Mouse (Mus musculus): ENCODE measurements around the gene Disc1. TPM values are rescaled to one million over a fixed set of nuclear protein-coding genes. Genes with fewer than 3 reads are reported as not detected.
A peak's percentile ranks its signal among the peaks of the same experiment; 100 is the strongest.

The Disc1 gene
- polyA plus RNA-seq, 1 experiment from 2014 or later, result 2.3 TPM

- H3K4me2 ChIP-seq (replicated peaks), result no peak overlapping the region
- peaks cover 22% of the 10 kb centered on the region for H3K27me3 ChIP-seq
- no peak for ATAC-seq (ENCODE audit: low FRiP score, low read depth)
- H3K9me3 ChIP-seq, result no peaks in the 10 kb centered on the region
- no peak overlapping the region for H3K9ac ChIP-seq (replicated peaks)
- no peak overlapping the region for H3K4me3 ChIP-seq
- WGBS, result 66% methylated on average over 8 of the region's 8 CpGs
- H3K36me3 ChIP-seq, result no peaks in the 10 kb centered on the region
- no peaks in the 10 kb centered on the region for H3K4me1 ChIP-seq
- H3K27ac ChIP-seq (replicated peaks), result no peak overlapping the region
Measured at GRCm38 (mm10) chr8:125206391-125206790, 152.4 kb downstream of the Disc1 start.

DNA sequence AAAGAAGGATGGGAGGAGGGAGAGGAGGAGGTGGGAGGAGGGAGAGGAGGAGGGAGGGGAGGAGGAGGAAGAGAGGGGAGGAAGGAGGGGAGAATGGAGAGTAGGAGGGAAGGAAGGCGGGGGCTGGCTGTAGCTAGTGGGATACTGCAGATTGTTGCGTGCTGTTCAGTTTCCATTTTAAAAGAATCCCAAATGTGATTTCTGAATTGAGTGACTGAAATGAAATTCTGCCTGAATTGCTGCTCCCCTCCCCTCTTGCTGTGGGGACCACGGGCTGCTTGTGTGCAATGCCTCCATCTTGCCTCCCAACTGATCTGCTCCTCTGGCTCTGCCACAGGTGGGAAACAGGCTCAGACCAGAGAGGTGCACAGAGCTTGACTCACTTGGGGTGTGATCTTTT is 153.0 kb downstream of the Disc1 start:
- peaks cover 27% of the 10 kb centered on the region for H3K27me3 ChIP-seq
- peaks cover 5% of the 10 kb centered on the region; the same call in 1 of the 2 replicates for H3K4me1 ChIP-seq
- H3K36me3 ChIP-seq, result no peaks in the 10 kb centered on the region
- 75% methylated on average over 3 of the region's 3 CpGs for WGBS
- ATAC-seq (ENCODE audit: low FRiP score, low read depth), result no peak
- no peak overlapping the region for H3K4me3 ChIP-seq
- H3K4me2 ChIP-seq (replicated peaks), result no peak overlapping the region
- H3K27ac ChIP-seq (replicated peaks), result no peak overlapping the region
- no peaks in the 10 kb centered on the region for H3K9me3 ChIP-seq
- no peak overlapping the region for H3K9ac ChIP-seq (replicated peaks)

GRCm38 (mm10) chr8:125212619-125213167 is 158.7 kb downstream of the Disc1 start:
- peaks cover 15% of the 10 kb centered on the region for H3K4me1 ChIP-seq
- WGBS, result 45% methylated on average over 13 of the region's 13 CpGs
- H3K36me3 ChIP-seq, result no peaks in the 10 kb centered on the region
- H3K9ac ChIP-seq (replicated peaks), result no peak overlapping the region
- H3K27ac ChIP-seq (replicated peaks), result no peak overlapping the region
- no peak overlapping the region for H3K4me2 ChIP-seq (replicated peaks)
- no peaks in the 10 kb centered on the region for H3K9me3 ChIP-seq
- H3K27me3 ChIP-seq, result peaks cover 47% of the 10 kb centered on the region
- ATAC-seq (ENCODE audit: low FRiP score, low read depth), result no peak
- H3K4me3 ChIP-seq, result no peak overlapping the region

DNA sequence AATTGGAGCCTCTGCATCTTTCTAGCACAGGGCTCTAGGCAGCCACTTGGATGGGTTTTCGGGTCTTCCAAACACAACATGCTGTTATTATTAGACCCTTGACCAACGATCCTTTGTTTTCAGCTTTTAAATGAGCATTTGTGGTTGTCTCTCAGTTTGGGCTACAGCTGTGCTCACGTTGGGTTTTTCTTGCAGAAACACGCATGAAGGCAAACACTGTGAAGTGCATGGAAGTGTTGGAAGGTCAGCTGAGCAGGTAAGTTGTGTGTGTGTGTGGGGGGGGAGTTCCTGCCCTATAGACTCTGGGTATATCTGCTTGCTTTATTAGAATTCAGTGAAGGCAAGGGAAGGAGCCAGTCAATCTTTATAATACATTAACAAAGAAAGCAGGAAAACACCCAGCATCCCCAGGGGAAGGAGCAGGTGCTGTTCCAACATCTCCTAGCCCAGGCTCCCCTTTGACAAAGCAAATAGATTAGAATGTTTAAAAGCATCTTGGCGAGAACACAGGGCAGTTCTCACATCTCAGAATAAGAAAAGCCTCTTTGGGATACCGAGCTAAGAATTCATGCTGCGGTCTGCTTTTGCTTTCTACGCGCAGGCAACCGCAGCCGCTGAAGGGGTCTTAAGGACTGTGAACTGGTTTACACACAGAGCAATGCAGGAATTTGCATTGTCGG is 164.0 kb downstream of the Disc1 start:
- H3K4me2 ChIP-seq (replicated peaks), result peak overlapping the region; percentile 41
- ATAC-seq (ENCODE audit: low FRiP score, low read depth), result peak; percentile 67; the same call in 1 of the 2 replicates
- H3K9ac ChIP-seq (replicated peaks), result no peak overlapping the region
- no peaks in the 10 kb centered on the region for H3K9me3 ChIP-seq
- H3K27me3 ChIP-seq, result peaks cover 34% of the 10 kb centered on the region
- no peak overlapping the region for H3K4me3 ChIP-seq
- WGBS, result 20% methylated on average over 12 of the region's 12 CpGs
- no peaks in the 10 kb centered on the region for H3K36me3 ChIP-seq
- H3K4me1 ChIP-seq, result peaks cover 41% of the 10 kb centered on the region
- peak overlapping the region; percentile 87 for H3K27ac ChIP-seq (replicated peaks)

DNA sequence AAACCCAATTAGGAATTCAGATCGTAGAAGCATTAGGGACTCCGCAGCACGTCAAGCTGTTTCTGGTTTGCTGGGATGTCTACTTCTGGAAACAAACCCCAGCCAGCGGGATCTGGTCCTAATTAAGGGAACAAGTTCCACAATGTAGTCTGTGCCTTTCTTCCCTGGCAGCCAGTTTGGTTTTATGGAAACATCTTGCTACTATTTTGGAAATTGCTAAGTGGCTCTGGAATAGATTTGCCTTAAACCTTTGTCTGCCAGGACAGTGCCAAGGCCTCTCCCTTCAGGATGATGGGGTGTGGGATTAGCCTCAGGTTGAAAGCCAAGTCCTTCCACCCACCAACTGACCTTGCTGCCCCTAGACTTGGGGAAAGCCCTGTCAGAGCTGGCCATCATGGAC is 164.7 kb downstream of the Disc1 start:
- Histone ChIP-seq H3K9ac (replicated peaks) (peak overlapping the region; percentile 24; the same call in 1 of the 2 replicates), H3K9me3 (no peaks in the 10 kb centered on the region), H3K4me2 (replicated peaks) (peak overlapping the region; percentile 41), H3K4me3 (no peak overlapping the region), H3K27me3 (peaks cover 31% of the 10 kb centered on the region), H3K36me3 (no peaks in the 10 kb centered on the region), H3K4me1 (peaks cover 47% of the 10 kb centered on the region), H3K27ac (replicated peaks) (peak overlapping the region; percentile 87)
- ATAC-seq (ENCODE audit: low FRiP score, low read depth), result no peak
- 6% methylated on average over 4 of the region's 4 CpGs for WGBS

DNA sequence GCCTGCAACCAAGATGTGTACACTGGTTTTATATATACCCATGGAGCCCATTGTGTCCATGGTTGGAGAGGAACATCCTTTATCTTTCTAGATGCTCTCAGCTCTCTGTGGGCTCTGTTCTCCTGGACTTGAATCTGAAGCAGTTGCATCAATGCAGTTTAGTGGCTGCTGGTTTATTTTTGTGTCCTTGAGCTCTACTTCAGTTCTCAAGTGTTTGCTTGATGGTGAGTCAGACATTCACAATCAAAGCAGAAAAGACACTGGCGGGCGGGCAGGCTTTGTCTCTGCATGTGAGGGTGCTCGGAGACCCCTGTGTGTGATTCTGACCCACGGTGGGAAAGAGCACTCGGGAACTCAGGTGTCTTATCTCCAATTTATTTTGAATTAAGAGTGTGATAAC is 166.6 kb downstream of the Disc1 start:
- H3K36me3 ChIP-seq, result no peaks in the 10 kb centered on the region
- peaks cover 22% of the 10 kb centered on the region for H3K27me3 ChIP-seq
- no peaks in the 10 kb centered on the region for H3K9me3 ChIP-seq
- H3K4me1 ChIP-seq, result peaks cover 50% of the 10 kb centered on the region
- WGBS, result 83% methylated on average over 5 of the region's 5 CpGs
- no peak overlapping the region for H3K4me2 ChIP-seq (replicated peaks)
- H3K9ac ChIP-seq (replicated peaks), result no peak overlapping the region
- no peak overlapping the region for H3K27ac ChIP-seq (replicated peaks)
- H3K4me3 ChIP-seq, result no peak overlapping the region
- no peak for ATAC-seq (ENCODE audit: low FRiP score, low read depth)

- no peak overlapping the region for H3K27ac ChIP-seq (replicated peaks)
- peaks cover 50% of the 10 kb centered on the region for H3K4me1 ChIP-seq
- H3K9ac ChIP-seq (replicated peaks), result no peak overlapping the region
- H3K36me3 ChIP-seq, result no peaks in the 10 kb centered on the region
- peaks cover 24% of the 10 kb centered on the region for H3K27me3 ChIP-seq
- H3K9me3 ChIP-seq, result no peaks in the 10 kb centered on the region
- ATAC-seq (ENCODE audit: low FRiP score, low read depth), result no peak
- 66% methylated on average over 4 of the region's 4 CpGs for WGBS
- H3K4me3 ChIP-seq, result no peak overlapping the region
- no peak overlapping the region for H3K4me2 ChIP-seq (replicated peaks)
Measured at GRCm38 (mm10) chr8:125221062-125221461, 167.1 kb downstream of the Disc1 start.

DNA sequence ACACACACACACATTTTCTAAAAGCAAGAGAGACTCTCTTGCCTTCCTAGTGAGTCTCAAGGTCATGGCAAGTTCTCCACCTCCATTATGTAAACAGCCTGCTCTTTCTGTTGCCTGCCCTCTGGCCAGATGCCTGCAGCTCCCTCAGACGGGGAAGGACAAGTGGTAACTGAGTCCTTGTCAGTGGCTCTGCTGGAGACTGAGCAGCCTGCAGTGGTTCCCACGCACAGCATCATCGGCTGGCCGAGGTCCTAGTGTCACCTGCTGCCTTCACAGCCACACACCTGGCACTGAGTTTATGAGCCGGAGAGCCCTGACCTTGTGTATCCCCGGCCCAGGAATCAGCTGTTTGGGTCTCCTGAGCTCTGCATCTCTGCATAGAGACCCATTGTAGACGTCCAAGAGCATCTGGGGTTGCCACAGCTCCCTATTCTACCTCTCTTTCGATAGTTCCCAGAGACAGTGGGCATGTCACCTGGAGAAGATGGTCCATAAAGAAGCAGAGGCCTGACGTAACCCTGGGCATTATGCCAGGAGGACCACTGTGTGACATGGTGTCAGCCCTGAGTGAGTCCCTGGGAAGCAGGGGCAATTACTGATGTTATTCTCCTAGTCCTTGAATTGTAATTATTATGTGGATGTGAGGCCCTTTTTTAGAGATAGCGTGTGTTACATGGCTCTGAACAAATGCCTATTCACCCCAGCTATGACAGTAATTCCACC is 169.2 kb downstream of the Disc1 start:
- H3K27ac ChIP-seq (replicated peaks), result no peak overlapping the region
- H3K27me3 ChIP-seq, result peaks cover 24% of the 10 kb centered on the region
- H3K36me3 ChIP-seq, result no peaks in the 10 kb centered on the region
- peaks cover 58% of the 10 kb centered on the region for H3K4me1 ChIP-seq
- ATAC-seq (ENCODE audit: low FRiP score, low read depth), result no peak
- no peaks in the 10 kb centered on the region for H3K9me3 ChIP-seq
- H3K9ac ChIP-seq (replicated peaks), result no peak overlapping the region
- WGBS, result 70% methylated on average over 10 of the region's 10 CpGs
- no peak overlapping the region for H3K4me3 ChIP-seq
- no peak overlapping the region for H3K4me2 ChIP-seq (replicated peaks)

- WGBS, result 81% methylated on average over 6 of the region's 6 CpGs
- no peaks in the 10 kb centered on the region for H3K36me3 ChIP-seq
- H3K27me3 ChIP-seq, result peaks cover 27% of the 10 kb centered on the region
- H3K27ac ChIP-seq (replicated peaks), result no peak overlapping the region
- no peak overlapping the region for H3K4me2 ChIP-seq (replicated peaks)
- H3K9ac ChIP-seq (replicated peaks), result no peak overlapping the region
- H3K4me1 ChIP-seq, result peaks cover 48% of the 10 kb centered on the region
- no peak overlapping the region for H3K4me3 ChIP-seq
- no peak for ATAC-seq (ENCODE audit: low FRiP score, low read depth)
- H3K9me3 ChIP-seq, result no peaks in the 10 kb centered on the region
Measured at GRCm38 (mm10) chr8:125224271-125224699, 170.3 kb downstream of the Disc1 start.

- H3K9ac ChIP-seq (replicated peaks), result no peak overlapping the region
- no peak overlapping the region for H3K27ac ChIP-seq (replicated peaks)
- no peaks in the 10 kb centered on the region for H3K36me3 ChIP-seq
- no peak overlapping the region for H3K4me3 ChIP-seq
- peaks cover 39% of the 10 kb centered on the region for H3K4me1 ChIP-seq
- no peaks in the 10 kb centered on the region for H3K9me3 ChIP-seq
- H3K4me2 ChIP-seq (replicated peaks), result no peak overlapping the region
- ATAC-seq (ENCODE audit: low FRiP score, low read depth), result no peak
- whole genome bisulfite sequencing, result 82% methylated on average over 9 of the region's 9 CpGs
- peaks cover 23% of the 10 kb centered on the region for H3K27me3 ChIP-seq
Measured at GRCm38 (mm10) chr8:125225266-125225665, 171.3 kb downstream of the Disc1 start.

GRCm38 (mm10) chr8:125226989-125227624 is 173.1 kb downstream of the Disc1 start:
- peak; percentile 49 for ATAC-seq (ENCODE audit: low FRiP score, low read depth)
- Histone ChIP-seq H3K36me3 (no peaks in the 10 kb centered on the region), H3K4me1 (peaks cover 35% of the 10 kb centered on the region), H3K27ac (replicated peaks) (peak overlapping the region; percentile 64), H3K9ac (replicated peaks) (no peak overlapping the region), H3K27me3 (peaks cover 24% of the 10 kb centered on the region), H3K4me3 (no peak overlapping the region), H3K9me3 (no peaks in the 10 kb centered on the region), H3K4me2 (replicated peaks) (0 out of 2 replicates have a peak overlapping the region, but pooled peaks have one; percentile 15)
- WGBS, result 53% methylated on average over 14 of the region's 14 CpGs
